Mouse (Mus musculus): ENCODE results near the gene Surf4.

GRCm38 (mm10) chr2:26906431-26906830 is 27.3 kb downstream of the Surf4 start:
- TF ChIP-seq CTCF (IDR thresholded peaks at IDR 0.05; ENCODE audit: insufficient read depth, low read length) (no peak), POLR2A (IDR thresholded peaks at IDR 0.05; ENCODE audit: borderline replicate concordance, extremely low read depth, low read depth, low read length) (no peak)
